Mouse (Mus musculus) forebrain, embryonic 10.5 days (tissue): Measurements from ENCODE around the gene Kcng4. TPM values are rescaled to one million over a fixed set of nuclear protein-coding genes. Genes with fewer than 3 reads are reported as not detected.

Source experiments
- DNase-seq: peaks from one replicate; pipeline ENCODE4 v3.0.0-alpha.2; 2017; ENCODE audit warnings: low spot score; ENCODE audit errors: extremely low spot score
- H3K27ac ChIP-seq: fragments of 300-500 bp; sonication (generic); 2 replicates; pipeline ENCODE4 v1.5.1; 2016; ENCODE audit warnings: mild to moderate bottlenecking
- H3K27me3 ChIP-seq: fragments of 300-500 bp; sonication (generic); 2 replicates; pipeline ENCODE4 v1.6.1; 2016; ENCODE audit warnings: mild to moderate bottlenecking; ENCODE audit not compliant: poor library complexity, severe bottlenecking
- H3K36me3 ChIP-seq: fragments of 300-500 bp; sonication (generic); replicated peaks from 2 replicates; pipeline ENCODE4 v1.6.1; 2016; ENCODE audit warnings: mild to moderate bottlenecking, moderate library complexity
- H3K4me1 ChIP-seq: fragments of 300-500 bp; sonication (generic); 2 replicates; pipeline ENCODE4 v1.6.1; 2016
- H3K4me3 ChIP-seq: fragments of 300-500 bp; sonication (generic); 2 replicates; pipeline ENCODE4 v1.5.1; 2016; ENCODE audit warnings: mild to moderate bottlenecking, moderate library complexity
- H3K9me3 ChIP-seq: fragments of 300-500 bp; sonication (generic); 2 replicates; pipeline ENCODE4 v1.6.1; 2016; ENCODE audit warnings: mild to moderate bottlenecking, moderate library complexity
- WGBS: fragments of 180-500 bp; shearing (Covaris S2); methylation state at CpG from one replicate; pipeline ENCODE4 v1.1.7; 2016; 5-methylcytosine and 5-hydroxymethylcytosine counted together
- polyA plus RNA-seq: library from polyadenylated mRNA; unstranded; fragments of >200 nt; fragmentation: Nextera tagmentation; extraction: Ambion mirVana; gene quantifications from 2 replicates; pipeline ENCODE4 v1.2.1, GENCODE M21; 2016

Gene Kcng4
- polyA plus RNA-seq, result 0.10 and 0.11 TPM in 2 replicates

DNA sequence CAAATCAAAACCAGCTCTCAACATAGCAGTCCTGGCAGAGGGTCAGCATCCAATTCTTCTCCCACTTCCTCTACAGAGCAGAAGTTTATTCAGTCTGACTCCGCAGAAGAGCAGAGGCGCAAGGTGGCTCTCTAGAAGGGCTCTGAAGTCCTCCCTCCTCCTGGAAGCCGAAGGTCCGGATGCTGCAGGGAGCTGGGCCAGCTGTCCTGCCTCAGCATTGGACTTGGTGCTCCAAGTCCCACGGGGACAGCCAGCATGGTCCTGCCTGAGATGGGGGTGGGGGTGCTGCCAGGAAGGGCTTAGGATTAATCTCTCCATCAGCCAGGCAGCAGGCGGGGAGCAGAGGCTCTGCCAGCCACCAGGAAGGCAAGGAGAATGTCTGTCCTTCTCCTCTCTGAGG lies at the start of gene Kcng4:
Kcng4 (minus strand) TSS at position 303 of the 400 bp plus-strand sequence.
- Histone ChIP-seq H3K36me3 (no peaks in the 10 kb centered on the region), H3K4me1 (peaks cover 50% of the 10 kb centered on the region), H3K27ac (peak within 1 kb of the TSS; percentile 40), H3K4me3 (no peak within 1 kb of the TSS), H3K27me3 (peaks cover 61% of the 10 kb centered on the region), H3K9me3 (no peaks in the 10 kb centered on the region)
- DNase-seq, result no peak
- WGBS, result 30% methylated on average over 6 of the region's 6 CpGs

DNA sequence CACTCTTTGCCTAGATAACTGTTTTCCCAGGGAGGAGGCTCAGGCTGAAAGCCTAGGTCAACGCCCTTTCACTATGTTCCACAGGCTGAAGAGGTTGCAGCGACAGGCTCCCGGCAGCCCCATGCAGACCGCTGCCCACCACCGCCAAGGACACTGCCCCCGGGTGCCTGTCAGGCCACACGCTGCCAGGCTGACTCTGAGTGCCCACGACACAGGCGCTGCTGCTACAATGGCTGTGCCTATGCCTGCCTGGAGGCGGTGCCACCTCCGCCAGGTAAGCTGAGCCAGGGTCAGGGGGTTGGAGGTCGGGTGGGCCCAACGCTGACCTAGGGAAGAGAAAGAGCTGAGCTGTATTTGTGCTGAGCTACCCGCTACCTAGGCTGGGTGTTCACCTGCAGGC lies 43.7 kb upstream of the Kcng4 start:
- no peak overlapping the region for H3K4me3 ChIP-seq
- H3K27me3 ChIP-seq, result peaks cover 6% of the 10 kb centered on the region; the same call in 1 of the 2 replicates
- no peak overlapping the region for H3K27ac ChIP-seq
- H3K36me3 ChIP-seq, result no peaks in the 10 kb centered on the region
- H3K9me3 ChIP-seq, result 0 out of 2 replicates have a peak, but pooled peaks cover 2% of the 10 kb centered on the region
- DNase-seq, result no peak
- peaks cover 19% of the 10 kb centered on the region for H3K4me1 ChIP-seq
- 68% methylated on average over 14 of the region's 14 CpGs for WGBS

DNA sequence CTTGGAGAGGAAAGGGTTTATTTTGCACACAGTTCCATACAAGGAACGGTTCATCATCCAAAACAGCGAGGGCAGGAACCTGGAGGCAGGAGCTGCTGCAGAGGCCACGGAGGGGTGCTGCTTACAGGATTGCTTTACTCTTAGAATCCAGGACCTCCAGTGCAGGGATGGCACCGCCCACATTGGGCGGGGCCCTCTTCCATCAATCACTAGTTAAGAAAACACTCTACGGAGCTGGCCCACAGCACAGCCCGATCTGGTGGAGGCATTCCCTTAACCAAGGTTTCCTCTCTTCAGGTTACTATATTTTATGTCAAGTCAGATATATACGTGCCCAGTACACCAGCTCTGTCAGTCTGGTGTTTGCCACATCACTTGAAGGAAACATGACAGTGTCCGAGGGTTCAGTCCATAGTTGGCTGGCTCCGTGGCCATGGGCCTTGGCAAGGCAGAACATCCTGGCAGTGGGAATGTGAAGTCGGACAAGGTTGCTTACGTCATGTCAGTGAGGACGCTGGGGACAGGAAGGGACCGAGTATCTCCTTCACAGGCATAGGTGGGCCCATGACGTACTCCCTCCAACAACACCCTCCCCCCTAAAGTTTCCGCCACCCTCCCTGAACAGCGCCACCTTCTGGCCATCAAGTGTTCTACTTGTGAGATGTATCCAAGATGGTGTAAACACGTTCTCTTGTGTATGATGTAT lies 42.8 kb upstream of the Kcng4 start:
- Histone ChIP-seq H3K36me3 (no peaks in the 10 kb centered on the region), H3K4me1 (peaks cover 19% of the 10 kb centered on the region), H3K4me3 (peak overlapping the region; percentile 46), H3K27me3 (peaks cover 6% of the 10 kb centered on the region; the same call in 1 of the 2 replicates), H3K9me3 (0 out of 2 replicates have a peak, but pooled peaks cover 4% of the 10 kb centered on the region), H3K27ac (no peak overlapping the region)
- DNase-seq, result peak; percentile 61
- 6% methylated on average over 18 of the region's 18 CpGs for WGBS

DNA sequence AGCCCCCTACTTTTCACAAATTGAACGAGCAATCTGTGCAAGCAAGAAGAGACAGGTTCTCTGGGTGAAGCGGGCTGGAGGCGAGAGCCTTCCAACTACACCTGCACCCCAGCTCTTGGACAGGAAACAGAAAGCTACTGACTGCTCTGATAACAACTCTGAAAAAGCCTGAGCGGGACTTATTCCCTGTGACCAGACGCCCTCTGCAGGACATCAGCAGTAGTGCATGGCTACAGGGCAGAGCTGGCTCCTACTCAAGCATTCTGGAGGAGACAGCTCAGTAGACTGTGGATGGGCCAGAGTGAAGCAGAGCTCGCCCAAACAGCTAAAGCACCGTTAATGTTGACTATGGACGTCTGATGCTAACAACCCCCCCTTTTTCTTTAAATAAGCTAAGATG lies 40.9 kb upstream of the Kcng4 start:
- peak; percentile 85 for DNase-seq
- WGBS, result 25% methylated on average over 8 of the region's 8 CpGs
- H3K4me3 ChIP-seq, result no peak overlapping the region

DNA sequence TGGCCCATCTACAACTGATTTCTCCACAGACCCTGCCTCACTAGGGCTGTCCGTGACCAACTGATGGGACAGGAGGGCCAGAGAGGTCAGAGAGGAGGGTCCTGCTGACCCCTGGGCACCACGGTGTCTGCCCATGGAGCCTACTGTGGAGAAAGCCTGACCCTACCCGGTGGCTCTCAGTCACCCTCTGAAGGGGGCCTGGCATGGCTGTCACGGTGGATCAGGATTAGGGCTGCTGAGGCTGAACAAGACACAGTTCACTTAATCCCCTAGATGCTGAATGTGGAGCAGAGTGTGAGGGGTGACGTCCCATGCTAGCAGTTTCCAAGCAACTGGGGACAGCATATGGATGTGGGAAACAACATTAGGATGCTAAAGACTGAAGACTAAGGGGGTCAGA lies 40.0 kb upstream of the Kcng4 start:
- H3K27me3 ChIP-seq, result peaks cover 6% of the 10 kb centered on the region; the same call in 1 of the 2 replicates
- H3K27ac ChIP-seq, result no peak overlapping the region
- H3K4me1 ChIP-seq, result peaks cover 19% of the 10 kb centered on the region
- H3K36me3 ChIP-seq, result no peaks in the 10 kb centered on the region
- DNase-seq, result no peak
- 63% methylated on average over 5 of the region's 5 CpGs for WGBS
- H3K9me3 ChIP-seq, result 0 out of 2 replicates have a peak, but pooled peaks cover 4% of the 10 kb centered on the region
- no peak overlapping the region for H3K4me3 ChIP-seq

More for the DNA sequence above, 40.9 kb upstream of the Kcng4 start:
- Histone ChIP-seq H3K27ac (no peak overlapping the region), H3K4me1 (peaks cover 19% of the 10 kb centered on the region), H3K36me3 (no peaks in the 10 kb centered on the region), H3K27me3 (peaks cover 6% of the 10 kb centered on the region; the same call in 1 of the 2 replicates), H3K9me3 (0 out of 2 replicates have a peak, but pooled peaks cover 4% of the 10 kb centered on the region)

DNA sequence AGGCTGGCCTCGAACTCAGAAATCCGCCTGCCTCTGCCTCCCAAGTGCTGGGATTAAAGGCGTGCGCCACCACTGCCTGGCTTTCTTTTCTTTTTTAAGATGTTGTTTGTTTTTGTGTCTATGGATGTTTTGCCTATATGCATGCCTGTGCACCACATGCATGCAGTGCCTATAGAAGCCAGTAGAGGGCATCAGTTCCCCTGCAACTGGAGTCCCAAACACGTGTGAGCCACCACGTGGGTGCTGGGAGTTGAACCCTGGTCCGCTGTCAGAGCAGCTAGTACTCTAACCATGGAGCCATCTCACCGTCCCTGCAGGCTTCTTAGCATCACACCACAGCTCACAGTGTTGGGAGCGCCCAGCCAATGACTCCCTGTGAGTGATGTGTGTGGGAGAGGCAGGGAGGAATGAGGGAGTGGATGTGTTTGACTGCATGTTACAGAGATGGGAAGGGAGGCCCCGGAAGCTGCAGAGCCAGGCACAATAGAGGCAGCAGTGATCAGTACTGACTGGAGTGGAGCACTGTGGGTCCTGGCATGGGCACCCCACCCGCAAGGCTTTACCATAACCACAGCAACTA lies 38.6 kb upstream of the Kcng4 start:
- Histone ChIP-seq H3K4me3 (no peak overlapping the region), H3K9me3 (0 out of 2 replicates have a peak, but pooled peaks cover 4% of the 10 kb centered on the region), H3K36me3 (no peaks in the 10 kb centered on the region), H3K27me3 (peaks cover under 1% of the 10 kb centered on the region; the same call in 1 of the 2 replicates), H3K27ac (no peak overlapping the region), H3K4me1 (peaks cover 21% of the 10 kb centered on the region)
- DNase-seq, result no peak
- WGBS, result 80% methylated on average over 10 of the region's 11 CpGs

DNA sequence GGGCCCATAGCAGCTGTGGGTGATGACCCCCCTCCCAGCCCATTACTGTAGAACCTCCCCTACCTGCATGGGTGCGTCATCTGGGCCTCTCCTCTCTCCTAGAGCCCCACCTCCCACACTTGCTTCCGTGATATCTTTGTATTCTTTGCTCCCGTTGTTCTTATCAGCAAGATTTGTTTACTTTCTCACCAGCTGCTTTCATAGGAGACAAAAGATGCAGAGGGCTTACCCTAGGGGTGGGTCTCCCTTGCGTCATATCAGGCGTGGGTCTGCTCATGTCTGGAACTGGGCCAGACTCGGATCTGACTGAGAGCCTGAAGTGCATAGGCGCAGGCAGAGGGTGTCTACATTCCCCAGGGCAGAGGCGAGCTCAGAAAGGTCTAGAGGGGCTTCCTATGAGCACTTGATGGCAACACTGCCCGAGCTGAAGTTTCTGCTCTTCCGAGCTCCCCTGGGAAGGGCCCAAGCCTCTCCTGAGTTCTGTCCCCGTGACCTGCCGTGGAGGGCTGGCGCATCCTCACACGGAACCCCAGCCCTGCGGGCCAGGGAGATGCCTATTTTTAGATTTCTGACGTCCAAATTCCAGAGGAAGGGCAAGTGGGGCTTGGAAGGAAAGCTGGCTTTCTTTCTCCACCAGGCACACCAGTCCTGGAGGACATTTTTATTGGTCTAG lies 35.1 kb upstream of the Kcng4 start:
- H3K36me3 ChIP-seq, result no peaks in the 10 kb centered on the region
- peaks cover 19% of the 10 kb centered on the region for H3K27me3 ChIP-seq
- H3K9me3 ChIP-seq, result 0 out of 2 replicates have a peak, but pooled peaks cover 4% of the 10 kb centered on the region
- H3K27ac ChIP-seq, result no peak overlapping the region
- WGBS, result 78% methylated on average over 16 of the region's 16 CpGs
- no peak overlapping the region for H3K4me3 ChIP-seq
- DNase-seq, result no peak
- H3K4me1 ChIP-seq, result peaks cover 39% of the 10 kb centered on the region

DNA sequence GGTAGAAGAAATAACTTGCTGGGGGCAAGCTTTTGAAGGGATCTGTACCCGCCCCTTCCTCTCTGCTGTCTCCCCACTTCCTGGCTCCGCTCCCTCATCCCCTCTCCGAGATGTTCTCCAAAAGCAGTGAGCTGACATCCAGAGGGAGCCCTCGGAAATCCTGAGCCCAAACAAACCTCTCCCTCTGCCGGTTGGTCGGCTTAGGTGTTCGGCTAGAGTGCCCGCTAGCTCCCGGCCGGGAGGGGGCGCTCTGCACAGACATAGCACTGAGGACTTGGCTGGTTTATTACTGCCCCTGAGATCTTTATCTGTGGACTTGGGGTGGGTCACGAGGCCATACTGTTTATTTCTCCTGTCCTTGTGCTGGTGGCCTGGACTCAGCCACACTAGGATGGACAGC lies 33.8 kb upstream of the Kcng4 start:
- H3K27ac ChIP-seq, result no peak overlapping the region
- no peak for DNase-seq
- H3K4me1 ChIP-seq, result peaks cover 45% of the 10 kb centered on the region
- H3K9me3 ChIP-seq, result 0 out of 2 replicates have a peak, but pooled peaks cover 3% of the 10 kb centered on the region
- H3K4me3 ChIP-seq, result no peak overlapping the region
- H3K27me3 ChIP-seq, result peaks cover 25% of the 10 kb centered on the region
- H3K36me3 ChIP-seq, result no peaks in the 10 kb centered on the region
- WGBS, result 55% methylated on average over 12 of the region's 12 CpGs

DNA sequence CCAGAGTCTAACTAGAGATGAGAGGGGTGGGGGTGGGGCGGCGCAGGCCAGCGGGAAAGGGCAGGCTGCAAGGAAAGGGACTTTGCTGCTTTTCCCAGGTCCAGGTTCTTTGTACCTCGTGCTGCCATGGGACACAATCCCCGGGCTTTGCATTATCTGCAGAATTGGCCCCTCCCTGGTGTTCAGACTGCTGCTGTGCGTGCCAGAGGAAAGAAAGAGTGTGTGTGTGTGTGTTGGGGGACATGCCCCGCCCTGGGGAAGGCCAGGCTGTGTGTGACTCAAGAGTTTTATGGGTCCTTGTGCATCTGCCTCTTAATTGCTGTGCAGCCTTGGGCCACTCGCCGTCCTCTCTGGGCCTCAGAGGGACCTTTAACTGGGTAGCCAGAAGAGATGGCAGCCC lies 33.0 kb upstream of the Kcng4 start:
- Histone ChIP-seq H3K4me3 (no peak overlapping the region), H3K27ac (0 out of 2 replicates have a peak overlapping the region, but pooled peaks have one; percentile 18), H3K9me3 (no peaks in the 10 kb centered on the region), H3K36me3 (no peaks in the 10 kb centered on the region), H3K4me1 (peaks cover 48% of the 10 kb centered on the region), H3K27me3 (peaks cover 25% of the 10 kb centered on the region)
- WGBS, result 62% methylated on average over 9 of the region's 9 CpGs
- DNase-seq, result no peak

DNA sequence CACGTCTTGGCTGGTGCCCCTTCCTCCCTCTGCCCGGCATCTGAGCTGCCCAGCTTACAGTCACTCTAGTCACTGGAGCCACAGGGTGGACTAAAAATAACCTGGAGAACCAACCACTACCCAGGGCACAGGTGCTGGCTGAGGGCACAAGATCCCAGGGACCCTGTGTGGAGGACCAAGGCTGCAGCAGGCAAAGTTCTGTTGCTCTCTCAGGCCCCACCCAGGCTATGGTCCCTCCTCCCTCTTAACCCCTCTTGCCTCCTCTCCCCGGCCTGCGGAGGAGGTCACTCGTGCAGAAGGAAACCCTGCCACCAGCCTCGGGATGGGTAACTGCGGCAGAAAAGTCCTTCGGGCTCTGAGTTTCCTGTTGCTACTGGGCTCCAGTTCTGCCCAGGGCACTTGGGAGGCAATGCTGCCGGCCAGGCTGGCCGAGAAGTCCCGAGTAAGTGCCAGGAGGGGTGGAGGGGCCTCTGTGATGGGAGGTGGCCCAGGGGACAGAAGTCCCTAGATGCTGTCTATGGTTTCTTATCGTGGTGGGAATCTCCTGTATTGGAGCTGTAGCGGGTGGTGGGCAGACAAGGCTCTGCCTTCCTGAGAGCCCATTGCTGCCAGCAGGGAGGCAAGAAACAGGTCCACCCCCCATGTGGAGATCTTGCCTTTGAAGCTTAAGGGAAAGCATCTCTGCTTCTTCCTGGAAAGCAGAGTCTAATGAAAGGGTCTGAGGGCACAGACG lies 30.9 kb upstream of the Kcng4 start, which contains the start of gene Wfdc1:
Wfdc1 (plus strand) TSS at position 147 of the 733 bp plus-strand sequence.
- Histone ChIP-seq H3K4me1 (peaks cover 59% of the 10 kb centered on the region), H3K9me3 (no peaks in the 10 kb centered on the region), H3K27ac (peak within 1 kb of the TSS; percentile 58), H3K36me3 (no peaks in the 10 kb centered on the region), H3K27me3 (peaks cover 25% of the 10 kb centered on the region), H3K4me3 (no peak within 1 kb of the TSS)
- 20% methylated on average over 14 of the region's 14 CpGs for WGBS
- DNase-seq, result no peak

DNA sequence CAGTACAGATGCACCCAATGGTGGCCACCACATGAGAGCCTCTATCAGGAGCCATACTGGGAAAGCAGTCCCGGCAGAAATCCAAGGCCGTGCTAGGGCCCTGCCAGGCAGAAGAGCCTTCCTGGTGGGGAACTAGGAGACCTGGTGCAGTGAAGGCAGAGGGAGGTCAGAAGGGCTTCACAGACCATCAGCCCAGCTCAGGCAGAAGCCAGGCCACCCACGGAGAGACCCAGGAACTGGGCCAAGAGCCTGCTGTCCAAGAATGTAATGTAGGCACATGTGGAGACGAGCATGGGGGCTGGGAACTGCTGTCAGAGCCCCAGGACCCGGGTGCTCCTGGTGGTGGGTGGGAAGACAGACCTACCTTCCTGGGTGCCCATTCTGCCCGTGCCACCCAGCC lies 29.8 kb upstream of the Kcng4 start:
- peaks cover 25% of the 10 kb centered on the region for H3K27me3 ChIP-seq
- H3K36me3 ChIP-seq, result no peaks in the 10 kb centered on the region
- DNase-seq, result no peak
- WGBS, result 86% methylated on average over 6 of the region's 6 CpGs
- H3K27ac ChIP-seq, result no peak overlapping the region
- H3K4me3 ChIP-seq, result no peak overlapping the region
- H3K4me1 ChIP-seq, result peaks cover 70% of the 10 kb centered on the region
- no peaks in the 10 kb centered on the region for H3K9me3 ChIP-seq

DNA sequence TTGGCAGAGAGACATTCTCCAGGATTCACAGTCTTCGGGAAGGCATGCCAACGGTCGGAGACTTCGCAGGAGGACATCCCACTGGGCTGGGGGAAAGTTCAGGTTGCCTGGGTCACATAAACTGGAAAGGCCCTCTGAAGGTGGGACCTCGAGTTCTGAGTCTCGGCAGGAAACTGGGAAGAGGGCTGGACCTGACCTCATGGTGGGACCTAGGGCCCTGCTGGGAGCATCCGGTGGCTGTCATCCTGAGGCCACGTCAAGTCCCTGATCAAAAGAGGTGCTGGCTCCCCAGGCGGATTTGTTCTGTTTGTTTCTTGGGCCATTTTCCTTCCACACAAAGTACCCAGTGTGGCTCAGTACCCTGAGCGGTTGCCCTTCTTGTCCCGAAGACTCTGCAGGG lies 28.0 kb upstream of the Kcng4 start:
- no peak for DNase-seq
- H3K9me3 ChIP-seq, result no peaks in the 10 kb centered on the region
- H3K36me3 ChIP-seq, result no peaks in the 10 kb centered on the region
- peaks cover 25% of the 10 kb centered on the region for H3K27me3 ChIP-seq
- H3K4me1 ChIP-seq, result peaks cover 70% of the 10 kb centered on the region
- no peak overlapping the region for H3K27ac ChIP-seq
- H3K4me3 ChIP-seq, result no peak overlapping the region
- WGBS, result 65% methylated on average over 11 of the region's 11 CpGs
